Mouse (Mus musculus) c-Kit-negative CD71-positive TER-119-positive erythroid progenitor cells, embryonic 14.5 days (primary cell): ENCODE measurements around the gene Krt84.
"Not testable (repeated sequence)": the region's sequence is repeated elsewhere in the genome, so short reads cannot be mapped to it uniquely, and the experiment has no call there.

Source experiments
- DNase-seq: peaks from one replicate; pipeline ENCODE4 v3.0.0-alpha.2; 2013; ENCODE audit warnings: low read depth, low spot score

Krt84 gene

DNA sequence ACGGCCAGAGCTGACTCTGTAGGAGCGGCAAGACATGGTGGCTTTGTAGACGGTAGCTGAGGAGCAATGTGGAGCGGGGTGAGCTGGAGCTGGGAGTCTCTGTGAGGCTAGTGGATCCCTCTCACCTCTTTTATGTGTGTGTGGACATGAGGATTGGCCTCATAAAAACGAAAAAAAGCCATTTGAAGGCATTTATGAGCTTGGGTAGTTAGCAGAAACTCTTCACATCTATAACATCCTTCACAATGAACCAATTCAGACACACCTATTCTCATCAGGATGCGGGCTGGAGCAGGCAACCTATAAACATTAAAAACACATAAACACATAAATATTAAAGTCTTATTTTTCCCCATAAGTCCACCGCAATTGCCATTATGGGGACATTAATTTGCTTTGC lies at the start of gene Krt84:
Gene Krt84 (minus strand): TSS at position 101 of the 400 bp plus-strand sequence.
- no peak for DNase-seq

DNA sequence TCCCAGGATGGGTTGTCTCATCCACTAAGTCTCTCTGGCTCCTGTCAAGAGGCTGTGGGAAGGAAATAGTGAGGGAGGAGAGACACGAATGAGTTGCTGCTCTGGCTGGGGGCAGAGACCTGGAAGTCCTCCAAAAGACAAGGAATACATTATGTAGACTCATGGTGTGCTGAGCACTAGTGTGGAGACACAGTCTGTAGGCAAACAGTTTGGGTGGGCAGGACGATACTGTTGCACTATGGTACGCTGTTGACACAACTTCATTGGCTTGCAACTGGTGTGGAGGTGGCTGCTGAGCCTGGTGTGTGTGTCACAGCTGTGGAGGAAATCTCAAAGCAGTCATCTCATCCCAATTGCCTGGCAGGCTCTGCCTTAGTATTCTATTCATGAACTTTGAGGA lies 49.1 kb upstream of the Krt84 start:
- no peak for DNase-seq

DNA sequence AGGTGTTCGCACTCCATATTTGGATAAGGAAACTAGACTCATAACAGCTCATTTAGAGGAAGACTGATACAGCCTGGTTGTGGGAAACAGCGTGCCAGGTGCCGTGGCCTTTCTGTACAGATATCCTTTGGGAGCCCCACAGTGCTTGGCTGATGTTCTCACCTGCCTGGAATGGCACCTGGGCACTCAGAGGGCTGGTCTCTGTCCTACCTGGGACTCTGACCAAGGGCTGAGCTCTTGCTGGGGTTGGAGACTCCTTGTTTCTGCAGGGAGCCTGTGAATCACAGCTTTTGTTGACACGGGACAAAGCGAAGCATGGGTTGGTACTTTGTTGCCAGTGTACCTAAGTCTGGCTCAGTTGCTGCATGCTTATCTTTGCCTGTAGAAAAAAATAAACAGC lies 42.9 kb upstream of the Krt84 start:
- no peak for DNase-seq

DNA sequence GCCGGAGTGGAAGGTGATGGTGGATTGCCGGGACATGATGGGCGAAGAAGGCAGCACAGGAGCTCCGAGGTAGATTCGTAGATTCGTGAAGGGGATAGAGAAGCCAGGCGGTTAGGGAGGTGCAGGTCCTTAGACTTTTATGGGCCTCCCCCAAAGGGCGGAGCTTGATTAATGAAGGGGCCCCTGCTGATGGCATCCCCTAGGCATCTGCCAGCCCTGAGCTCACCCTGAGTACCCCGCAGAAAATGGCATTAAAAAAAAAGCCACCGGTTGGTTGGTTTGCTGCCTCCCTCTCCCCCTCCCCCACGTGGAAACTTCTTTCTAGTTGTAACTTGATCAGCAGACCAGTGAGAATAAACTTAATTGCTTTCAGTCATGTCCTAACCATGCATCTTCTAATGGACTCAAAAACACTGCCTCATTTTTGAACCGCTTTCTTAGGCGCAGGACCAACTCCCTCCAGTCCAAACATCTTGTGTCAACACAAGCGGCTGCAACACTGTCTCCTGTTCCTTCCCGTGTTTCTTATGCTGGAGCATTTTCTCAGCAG lies 41.3 kb upstream of the Krt84 start, which contains the start of gene Krt75:
Gene Krt75 (minus strand): TSS at position 109 of the 550 bp plus-strand sequence.
- DNase-seq = no peak

DNA sequence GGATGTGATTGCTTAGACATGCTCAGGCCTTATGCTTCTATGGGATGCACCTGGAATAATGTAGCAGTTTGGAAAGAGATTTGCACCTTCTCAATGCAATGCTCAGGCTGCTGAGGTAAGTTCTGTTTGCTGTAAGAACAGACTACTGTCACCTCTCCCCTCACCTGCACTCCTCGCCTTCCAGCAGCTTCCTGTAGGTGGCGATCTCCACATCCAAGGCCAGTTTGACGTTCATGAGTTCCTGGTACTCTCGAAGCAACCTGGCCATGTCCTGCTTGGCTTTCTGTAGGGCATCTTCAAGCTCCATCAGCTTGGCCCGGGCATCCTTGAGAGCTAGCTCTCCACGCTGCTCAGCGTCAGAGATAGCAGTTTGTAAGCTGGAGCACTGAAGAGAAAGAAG lies 35.2 kb upstream of the Krt84 start:
- no peak for DNase-seq

DNA sequence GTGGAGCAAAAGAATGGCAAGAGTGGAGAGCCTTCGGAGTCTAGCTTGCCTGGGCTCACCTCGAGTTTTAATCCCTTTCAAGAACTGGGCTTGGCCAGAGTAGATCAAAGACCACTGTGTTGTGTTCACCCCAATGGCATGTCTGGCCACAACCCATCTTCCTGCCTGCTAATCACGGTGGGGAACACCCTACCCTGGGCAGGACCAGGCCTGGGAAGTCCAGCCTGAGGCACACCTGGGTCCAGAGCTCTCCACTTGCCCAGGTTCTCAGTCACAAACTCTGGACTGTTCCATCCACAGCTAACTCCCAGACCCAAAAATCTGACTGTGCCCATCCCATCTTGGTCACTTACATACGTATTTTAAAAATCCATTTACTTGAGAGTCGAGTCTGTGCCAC lies 30.2 kb upstream of the Krt84 start, which contains the start of gene Krt90:
Gene Krt90 (minus strand): TSS at position 101 of the 400 bp plus-strand sequence.
- DNase-seq = no peak

DNA sequence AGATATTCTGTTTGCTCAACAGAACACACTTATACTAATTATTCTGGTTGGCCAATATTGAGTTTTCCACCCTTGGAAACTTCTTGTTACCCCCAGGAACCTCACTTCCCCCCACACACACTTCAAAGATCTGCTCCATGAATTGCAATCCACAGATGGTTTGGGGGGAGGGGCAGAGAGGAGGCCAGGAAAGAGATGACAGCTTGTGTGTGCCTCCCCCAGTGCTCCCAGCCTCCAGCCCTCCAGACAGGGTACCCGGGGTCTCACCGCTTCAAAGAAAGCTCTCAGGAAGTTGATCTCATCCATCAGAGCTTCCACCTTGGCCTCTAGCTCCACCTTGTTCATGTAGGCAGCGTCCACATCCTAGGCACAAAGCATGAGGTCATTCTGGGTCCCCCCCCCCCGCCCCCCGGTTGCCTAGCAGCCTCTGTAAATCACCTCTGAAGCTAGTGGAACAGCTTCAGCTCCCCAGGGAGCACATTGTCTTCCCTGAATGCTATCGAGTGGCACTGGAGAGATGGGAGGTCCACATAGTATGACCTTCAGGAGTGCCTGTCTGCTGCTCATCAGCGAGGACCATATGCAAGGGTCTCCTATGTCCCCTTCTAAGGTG lies 25.5 kb upstream of the Krt84 start:
- no peak for DNase-seq

DNA sequence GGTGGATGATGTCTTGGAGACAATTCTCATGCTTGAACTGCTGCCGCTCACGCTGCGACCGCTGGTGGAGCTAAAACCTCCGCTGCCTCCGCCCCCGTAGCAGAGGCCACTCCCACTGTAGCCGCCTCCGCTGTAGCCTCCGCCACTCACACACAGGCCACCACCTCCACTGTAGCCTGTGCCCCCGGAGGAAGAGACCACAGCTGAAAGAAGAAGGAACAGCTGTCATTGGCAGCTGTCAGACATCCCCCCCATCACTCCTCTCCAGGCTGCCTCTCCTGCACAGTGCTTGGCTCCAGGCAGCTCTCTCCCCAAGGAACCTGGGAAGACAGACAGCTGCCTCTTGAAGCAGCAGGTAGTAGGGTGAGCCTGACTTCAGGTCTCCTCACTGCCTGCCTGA lies 20.5 kb upstream of the Krt84 start:
- DNase-seq = no peak

DNA sequence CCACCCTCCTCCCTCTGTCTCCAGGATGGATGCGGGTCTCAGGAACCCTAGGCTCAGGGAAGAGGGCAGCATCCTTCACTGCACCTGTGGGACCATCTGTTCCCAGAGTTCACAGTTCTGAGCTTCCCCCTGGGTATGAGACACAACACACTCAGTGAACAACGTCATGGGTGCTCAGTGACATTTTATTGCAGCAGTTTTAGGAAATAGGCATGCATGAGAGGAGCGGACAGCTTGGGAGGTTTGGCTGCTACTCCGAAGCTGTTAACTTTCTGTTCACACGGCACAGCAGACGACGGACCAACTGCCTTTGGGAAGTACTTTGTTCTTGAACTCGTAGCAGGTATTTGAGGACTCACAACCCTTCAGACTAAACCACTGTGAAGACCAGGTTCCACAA lies 19.6 kb upstream of the Krt84 start:
- no peak for DNase-seq

DNA sequence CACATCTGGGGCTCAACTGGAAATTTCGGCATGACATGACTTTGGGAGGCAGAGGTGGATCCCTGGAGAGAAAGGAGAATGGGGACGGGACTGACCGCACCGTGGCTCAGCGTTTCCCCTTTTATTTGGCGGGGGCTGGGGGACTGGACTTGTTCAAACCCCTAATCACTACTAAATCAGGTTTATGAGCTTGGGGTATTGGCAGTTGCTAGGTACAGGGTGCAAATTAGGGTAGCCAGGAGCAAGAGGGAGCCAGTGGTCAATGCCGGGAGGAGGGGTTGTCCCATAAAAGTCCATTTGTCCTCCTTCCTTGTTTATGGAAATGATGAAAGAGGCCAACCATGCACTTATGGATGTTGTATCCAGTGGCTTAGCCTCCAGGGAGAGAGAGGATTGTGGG lies 17.9 kb upstream of the Krt84 start, which contains the start of gene Krt82:
Gene Krt82 (minus strand): TSS at position 101 of the 400 bp plus-strand sequence.
- DNase-seq = no peak

DNA sequence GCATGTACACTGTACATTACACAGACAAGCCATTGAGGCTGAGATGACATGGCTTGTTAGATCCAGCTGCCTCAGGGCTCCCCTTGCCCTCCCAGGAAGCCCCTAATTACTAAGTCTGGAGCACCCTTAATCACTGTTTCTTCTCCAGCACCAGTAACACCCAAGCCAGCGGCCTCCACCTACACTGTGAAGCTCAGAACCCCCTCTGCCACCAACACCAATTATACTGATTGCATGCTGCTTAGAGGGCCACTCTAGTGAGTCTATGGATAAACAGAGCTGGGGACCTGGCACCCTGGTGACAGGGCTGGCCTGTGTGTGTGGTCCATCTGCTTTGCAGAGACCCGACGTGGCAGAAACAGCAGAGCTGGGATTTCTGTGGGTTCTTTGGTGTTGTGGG lies 11.9 kb upstream of the Krt84 start:
- no peak for DNase-seq

DNA sequence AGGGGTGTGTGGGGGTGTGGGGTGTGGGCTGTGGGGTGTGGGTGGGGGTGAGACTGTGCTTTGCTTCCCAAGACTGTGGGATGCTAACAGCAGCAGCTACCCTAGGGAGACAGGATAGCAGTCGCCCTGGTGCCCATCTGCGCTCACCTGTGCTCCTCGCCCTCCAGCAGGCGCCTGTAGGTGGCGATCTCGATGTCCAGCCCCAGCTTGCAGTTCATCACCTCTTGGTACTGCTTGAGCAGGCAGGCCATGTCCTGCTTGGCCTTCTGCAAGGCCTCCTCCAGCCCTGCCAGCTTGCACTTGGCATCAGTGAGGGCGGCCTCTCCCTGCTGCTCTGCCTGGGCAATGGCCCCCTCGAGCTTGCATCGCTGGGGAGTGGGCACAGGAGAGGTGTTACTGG lies 9.9 kb upstream of the Krt84 start:
- no peak for DNase-seq

DNA sequence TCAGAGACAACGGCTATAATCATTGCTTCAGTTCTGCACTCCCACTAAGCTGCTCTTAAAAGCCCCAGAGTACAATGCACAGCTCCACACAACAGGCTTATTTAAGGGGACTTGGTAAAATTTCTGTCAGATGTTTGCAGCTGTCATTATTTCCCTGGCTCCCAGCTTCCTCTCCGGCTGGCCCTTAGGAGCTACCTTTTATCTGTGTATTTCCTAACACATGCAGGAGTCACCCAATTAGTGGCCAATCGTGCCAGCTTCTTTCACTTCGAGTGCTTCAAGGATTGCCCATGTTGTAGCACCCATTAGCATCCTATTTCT lies 5.9 kb upstream of the Krt84 start:
- DNase-seq = no peak

DNA sequence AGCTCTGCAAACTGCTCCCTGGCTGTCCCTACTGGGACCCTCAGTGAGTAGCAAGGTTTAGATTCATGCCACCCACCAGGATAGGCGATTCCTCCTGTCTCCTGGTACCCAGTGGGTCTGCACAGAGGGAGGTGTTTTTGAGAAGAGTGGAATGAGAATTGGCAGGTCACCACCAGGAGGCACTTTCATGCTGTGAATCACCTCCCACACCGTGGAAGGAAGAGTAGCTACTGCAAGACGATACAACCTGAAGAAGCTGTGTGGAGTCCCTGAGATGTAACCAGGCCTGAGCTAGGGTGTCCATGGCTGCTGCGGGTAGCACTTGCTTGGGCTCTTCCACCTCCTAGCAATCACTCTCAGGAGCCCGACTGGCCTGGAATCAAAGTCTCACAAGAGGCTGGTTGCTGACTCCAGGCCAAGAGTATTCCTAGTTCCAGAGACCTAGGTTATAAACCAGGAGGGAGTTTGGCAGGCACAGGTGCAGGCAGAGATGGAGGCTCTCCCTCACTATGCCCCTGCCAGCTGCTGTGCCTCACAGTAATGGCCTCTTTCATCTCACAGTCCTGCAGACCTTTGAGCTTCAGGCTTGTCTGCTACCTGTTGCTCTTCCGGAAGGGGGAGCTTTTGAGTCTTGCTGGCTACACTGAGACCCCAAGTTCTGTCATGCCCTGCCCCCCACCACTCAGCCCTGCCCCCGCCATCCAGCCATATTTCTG lies 5.4 kb upstream of the Krt84 start:
- no peak for DNase-seq

DNA sequence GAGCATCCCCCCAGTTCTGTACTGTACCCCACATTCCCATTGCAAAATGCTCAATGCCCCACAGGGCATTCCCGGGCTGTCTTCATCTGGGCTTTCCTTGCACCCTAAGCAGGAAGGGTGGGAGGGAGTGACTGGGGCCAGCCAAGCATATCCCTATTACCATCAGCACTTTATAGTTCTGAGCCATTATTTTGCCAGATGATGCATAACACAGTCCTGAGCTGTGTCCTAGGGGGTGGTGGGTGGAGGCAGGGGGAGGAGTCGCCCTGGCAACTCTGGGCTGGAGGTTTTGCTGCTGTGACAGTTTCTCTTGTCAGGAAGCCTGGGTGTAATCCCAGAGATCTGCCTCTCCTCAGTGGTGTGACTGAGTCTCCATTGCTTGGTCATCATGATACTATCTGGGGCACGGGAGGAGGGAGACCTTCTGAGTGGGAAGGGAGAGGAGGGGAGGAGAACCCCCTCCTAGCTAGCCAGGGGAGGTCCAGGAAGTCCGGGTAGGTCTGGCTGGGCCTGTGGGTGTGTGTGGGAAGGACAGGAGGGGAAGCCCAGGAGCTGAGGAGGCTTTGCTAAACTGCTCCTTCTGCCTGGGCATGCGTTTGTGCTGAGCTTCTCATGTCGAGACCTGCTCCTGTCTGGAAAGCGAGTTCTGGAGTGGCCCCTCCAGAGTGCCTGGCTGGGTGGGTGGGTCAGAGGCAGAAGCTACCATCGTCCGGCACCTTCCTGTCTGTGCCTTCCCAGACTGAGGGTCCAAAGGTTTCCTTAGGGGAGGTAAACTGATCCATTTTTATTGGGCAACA lies 3.6 kb upstream of the Krt84 start:
- no peak for DNase-seq

DNA sequence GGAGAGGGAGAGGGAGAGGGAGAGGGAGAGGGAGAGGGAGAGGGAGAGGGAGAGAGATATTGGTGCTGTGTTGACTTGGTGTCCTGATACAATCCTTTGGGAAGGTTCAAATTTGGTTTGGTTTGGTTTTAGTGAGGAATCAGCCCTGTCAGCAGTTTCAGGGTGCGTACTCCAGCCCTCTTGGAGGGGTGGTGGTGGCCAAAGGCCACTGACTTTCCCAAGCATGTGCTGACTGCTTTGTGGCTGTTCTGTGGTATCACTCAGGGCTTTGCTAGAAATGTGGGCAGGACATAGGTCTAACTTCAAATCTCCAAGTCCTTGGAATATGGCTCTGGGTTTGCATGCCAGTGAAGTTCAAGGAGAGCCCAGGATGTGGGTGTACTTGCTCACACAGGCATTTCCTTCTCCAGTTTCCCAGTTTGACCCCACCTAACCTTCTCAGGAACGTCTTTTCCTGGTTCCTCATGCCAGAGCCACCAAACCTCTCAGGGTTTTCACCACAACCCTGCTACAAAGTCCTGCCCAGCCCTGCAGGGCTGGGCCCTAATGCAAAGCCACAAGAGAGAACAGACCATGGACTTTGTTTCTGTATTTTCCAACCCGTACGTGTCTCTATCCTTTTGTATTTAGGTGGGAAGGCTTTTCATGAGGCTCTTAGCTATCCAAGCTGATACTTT lies 9.9 kb downstream of the Krt84 start:
- no peak for DNase-seq

DNA sequence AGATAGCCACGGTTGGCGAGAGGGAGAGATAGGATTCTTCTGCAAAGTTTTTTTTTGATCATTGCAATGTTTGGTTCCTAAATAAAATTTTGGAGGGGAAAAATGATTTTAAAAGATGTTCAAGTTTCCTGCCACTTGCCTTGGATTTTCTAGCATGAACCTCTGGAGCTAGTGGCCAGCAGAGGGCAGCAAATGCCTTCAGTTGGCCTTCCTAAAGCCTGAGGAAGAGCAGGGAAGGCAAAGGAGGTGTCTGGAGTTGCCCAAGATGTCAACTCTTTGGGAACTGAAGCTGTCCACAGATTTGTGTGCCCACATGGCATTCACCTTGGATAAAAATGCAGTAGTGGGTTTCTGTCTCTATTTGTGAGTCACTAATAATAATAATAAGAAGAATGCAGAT lies 12.8 kb downstream of the Krt84 start:
- DNase-seq = no peak

DNA sequence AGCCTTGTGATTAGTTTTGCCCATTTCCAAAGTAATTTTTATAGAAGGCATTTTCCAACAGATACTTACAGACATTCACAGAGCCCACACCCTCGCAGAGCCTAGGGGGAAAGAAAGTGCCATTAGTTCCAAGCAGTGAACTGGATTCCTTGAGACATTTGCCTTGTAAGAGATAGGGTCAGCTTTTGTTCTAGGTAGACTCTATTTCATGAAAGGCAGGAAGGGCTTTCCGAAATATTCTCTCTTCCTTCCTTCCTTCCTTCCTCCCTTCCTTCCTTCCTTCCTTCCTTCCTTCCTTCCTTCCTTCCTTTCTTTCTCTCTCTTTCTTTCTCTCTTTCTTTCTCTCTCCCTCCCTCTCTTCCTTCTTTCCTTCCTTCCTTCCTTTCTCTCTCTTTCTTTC lies 15.5 kb downstream of the Krt84 start, which contains the start of gene Gm49425:
Gene Gm49425 (minus strand): TSS at position 101 of the 400 bp plus-strand sequence.
- not testable (repeated sequence) for DNase-seq

DNA sequence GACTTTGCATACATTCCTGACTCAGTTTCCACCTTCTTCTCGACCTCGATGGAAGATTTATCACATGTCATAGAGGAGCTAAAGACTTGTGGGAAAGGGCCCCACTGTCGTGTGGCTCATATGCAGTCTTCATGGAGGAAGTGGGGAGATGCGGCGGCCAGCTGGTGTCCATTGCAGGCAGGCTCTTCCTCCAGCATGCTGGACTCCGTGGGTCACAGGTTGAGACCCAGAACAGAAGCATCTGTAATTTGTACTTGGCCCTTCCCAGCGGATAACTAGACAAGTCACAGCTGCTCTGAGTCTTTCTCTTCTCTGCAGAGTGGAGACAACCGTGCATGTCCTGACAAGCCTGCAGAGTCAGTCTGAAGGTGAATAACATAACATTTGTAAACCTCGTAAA lies 24.4 kb downstream of the Krt84 start:
- DNase-seq = no peak

DNA sequence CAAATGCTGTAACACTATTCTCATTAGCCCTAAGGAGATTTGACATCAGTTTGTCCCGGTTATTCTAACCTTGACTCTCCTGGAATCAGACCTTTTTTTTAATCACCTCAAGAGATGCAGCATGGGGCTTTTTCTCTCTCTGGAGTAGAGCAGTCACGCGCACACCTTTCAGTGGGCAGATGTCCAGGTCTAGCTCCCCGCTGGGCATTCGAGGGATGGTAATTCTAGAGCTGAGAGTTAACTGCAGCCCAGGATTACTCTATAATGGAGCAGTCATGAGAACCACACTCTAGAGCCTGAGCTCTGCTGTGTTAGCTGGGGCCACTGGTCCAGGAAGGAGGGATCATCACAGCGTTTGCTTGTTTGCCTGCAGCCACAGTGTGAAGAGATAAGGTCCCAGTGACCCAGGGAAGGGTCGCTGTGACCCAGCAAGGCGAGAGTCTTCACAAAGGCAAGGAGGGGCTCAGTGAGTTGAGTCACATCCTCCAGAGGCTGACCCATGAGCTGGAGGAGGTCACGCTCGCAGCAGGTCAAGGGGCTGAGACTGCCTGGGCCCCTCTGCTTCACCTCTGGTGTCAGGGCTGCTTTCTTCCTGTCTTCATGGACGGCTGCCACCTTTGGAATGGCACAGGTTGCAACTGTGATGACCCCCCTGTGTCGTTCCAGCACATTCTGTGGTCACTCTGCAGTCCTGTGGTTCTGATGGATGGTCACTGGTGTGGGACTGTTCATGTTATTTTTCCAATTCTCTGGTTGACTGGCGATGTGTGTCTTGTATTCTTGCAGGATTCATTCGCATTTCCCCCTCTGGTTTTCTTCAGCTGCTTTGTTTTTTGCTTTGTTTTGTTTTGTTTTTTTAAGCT lies 25.5 kb downstream of the Krt84 start:
- DNase-seq = no peak

DNA sequence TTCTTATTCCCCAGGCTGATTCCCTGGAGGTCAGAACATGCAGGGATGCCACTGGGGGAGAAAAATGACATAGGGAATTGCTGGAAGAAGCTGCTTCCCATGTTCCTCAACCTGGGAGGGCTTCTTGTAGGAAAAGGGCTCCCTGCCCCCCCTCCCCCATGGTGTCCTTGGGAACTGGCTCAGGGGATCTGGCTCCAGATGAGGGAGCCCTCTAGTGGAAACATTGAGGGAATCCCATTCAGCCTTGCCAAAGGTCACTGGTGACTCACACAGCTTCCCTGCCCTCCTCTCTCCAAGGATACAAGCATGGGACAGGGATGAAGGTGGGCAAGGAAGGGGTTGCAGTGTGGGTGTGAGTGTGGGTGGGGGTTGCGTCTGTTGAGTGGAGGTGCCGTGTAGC lies 35.4 kb downstream of the Krt84 start:
- no peak for DNase-seq
